Mouse (Mus musculus): Measurements from ENCODE around the gene Gatd1. TPM values are rescaled to one million over a fixed set of nuclear protein-coding genes. Genes with fewer than 3 reads are reported as not detected.

Gatd1 gene
- total and polyA plus RNA-seq, 3 experiments, result 15.4 to 23.9 (median 22.6) TPM

DNA sequence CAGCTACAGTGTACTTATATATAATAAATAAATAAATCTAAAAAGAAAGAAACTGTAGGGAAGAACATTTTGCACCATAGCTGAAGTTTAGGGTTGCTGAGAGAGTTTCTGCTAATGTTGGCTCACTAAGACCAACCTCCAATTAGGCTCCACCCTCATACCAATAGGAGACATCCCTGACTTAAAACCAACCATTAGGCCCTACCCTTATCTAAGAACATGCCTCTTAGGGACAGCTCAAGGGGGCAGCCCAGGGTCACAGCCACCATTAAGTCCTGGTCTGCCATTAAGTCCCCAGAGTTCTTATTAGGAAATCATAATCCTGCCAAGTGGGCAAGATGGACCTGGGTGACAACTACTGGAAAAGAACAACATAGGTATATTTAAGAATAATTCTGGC is 39.5 kb downstream of the Gatd1 start:
- DNase-seq (ENCODE audit: low spot score) (no peak), ATAC-seq (ENCODE audit: extremely low read depth, insufficient number of reproducible peaks, low FRiP score, poor library complexity, severe bottlenecking) (no peak)
- no peak for TF ChIP-seq POLR2AphosphoS5 (IDR thresholded peaks at IDR 0.05; ENCODE audit: insufficient replicate concordance, low read depth, low read length)
- TF ChIP-seq GATA2 (IDR thresholded peaks at IDR 0.05; ENCODE audit: borderline replicate concordance, low read depth, low read length), result no peak
- no peak for TF ChIP-seq TAL1 (conservative IDR thresholded peaks at IDR 0.05; ENCODE audit: low read depth, low read length)
- no peak for TF ChIP-seq GATA1 (IDR thresholded peaks at IDR 0.05; ENCODE audit: borderline replicate concordance, low read length)
- TF ChIP-seq CTCF (IDR thresholded peaks at IDR 0.05; ENCODE audit: low read depth, low read length), result no peak
- Histone ChIP-seq H3K27me3 (ENCODE audit: insufficient read depth, low read length) (no peaks in the 10 kb centered on the region), H3K4me3 (ENCODE audit: low read depth, low read length) (no peak overlapping the region), H3K4me1 (ENCODE audit: insufficient read depth, low read depth, low read length) (peaks cover 24% of the 10 kb centered on the region), H3K36me3 (replicated peaks) (no peaks in the 10 kb centered on the region), H3K9me3 (replicated peaks) (no peaks in the 10 kb centered on the region)

DNA sequence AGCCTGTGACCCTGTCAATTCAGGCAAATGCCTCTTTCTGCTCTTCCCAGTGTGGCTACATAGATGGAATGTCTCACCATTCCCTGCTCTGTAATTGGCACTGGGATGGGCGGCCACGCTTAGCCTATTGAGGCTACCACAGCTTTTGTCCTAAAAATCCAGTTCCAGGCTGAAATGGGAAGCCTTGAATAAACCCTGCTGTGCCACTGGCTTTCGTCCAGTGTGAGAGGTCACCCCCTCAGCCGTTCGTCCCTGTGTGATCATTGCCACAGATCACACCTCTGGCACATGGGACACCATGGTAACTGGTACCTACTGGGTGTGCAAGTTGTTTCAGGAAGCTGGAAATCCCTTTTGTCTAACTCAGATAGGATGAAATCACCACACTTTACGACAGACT is 40.3 kb downstream of the Gatd1 start:
- ATAC-seq (ENCODE audit: extremely low read depth, insufficient number of reproducible peaks, low FRiP score, poor library complexity, severe bottlenecking) (no peak), DNase-seq (ENCODE audit: low spot score) (no peak)
- Histone ChIP-seq H3K9me3 (replicated peaks) (no peaks in the 10 kb centered on the region), H3K4me1 (ENCODE audit: insufficient read depth, low read depth, low read length) (peaks cover 24% of the 10 kb centered on the region), H3K36me3 (replicated peaks) (no peaks in the 10 kb centered on the region), H3K27me3 (ENCODE audit: insufficient read depth, low read length) (no peaks in the 10 kb centered on the region), H3K4me3 (ENCODE audit: low read depth, low read length) (no peak overlapping the region)
- TF ChIP-seq CTCF (IDR thresholded peaks at IDR 0.05; ENCODE audit: low read depth, low read length) (no peak), GATA1 (IDR thresholded peaks at IDR 0.05; ENCODE audit: borderline replicate concordance, low read length) (no peak), POLR2AphosphoS5 (IDR thresholded peaks at IDR 0.05; ENCODE audit: insufficient replicate concordance, low read depth, low read length) (no peak), TAL1 (conservative IDR thresholded peaks at IDR 0.05; ENCODE audit: low read depth, low read length) (no peak), GATA2 (IDR thresholded peaks at IDR 0.05; ENCODE audit: borderline replicate concordance, low read depth, low read length) (no peak)

DNA sequence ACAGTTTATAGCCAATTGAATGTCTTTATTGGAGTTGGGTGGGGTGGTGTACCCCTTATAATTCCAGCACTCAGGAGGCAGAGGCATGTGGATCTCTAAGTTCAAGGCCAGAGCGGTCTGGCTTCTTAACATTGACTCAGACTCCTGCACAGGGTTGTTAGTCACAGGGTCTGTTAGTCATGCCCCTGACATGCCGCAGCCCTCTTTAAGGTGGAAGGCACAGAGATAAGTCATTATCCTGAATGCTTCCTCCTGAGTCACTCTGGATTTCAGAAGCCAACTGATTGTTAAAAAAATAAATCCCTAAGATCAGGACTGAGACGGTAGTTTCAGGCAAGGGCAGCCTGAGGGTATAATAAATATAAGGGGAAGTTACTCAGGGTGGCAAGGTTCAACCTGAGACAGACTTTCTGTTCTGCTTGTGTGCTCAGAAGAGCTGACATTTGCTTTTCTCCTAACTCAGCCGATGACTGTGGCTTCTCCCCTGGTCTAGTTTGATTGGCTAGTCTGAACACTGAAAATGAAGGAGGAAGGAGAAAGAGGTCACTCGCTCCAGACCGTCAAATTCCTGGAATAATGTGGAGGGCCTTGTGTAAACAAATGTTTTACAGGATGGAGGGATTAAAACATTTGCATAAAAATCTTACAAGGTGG is 41.9 kb downstream of the Gatd1 start:
- H3K36me3 ChIP-seq (replicated peaks), result no peaks in the 10 kb centered on the region
- no peaks in the 10 kb centered on the region for H3K27me3 ChIP-seq (ENCODE audit: insufficient read depth, low read length)
- peaks cover 30% of the 10 kb centered on the region for H3K4me1 ChIP-seq (ENCODE audit: insufficient read depth, low read depth, low read length)
- H3K9me3 ChIP-seq (replicated peaks), result no peaks in the 10 kb centered on the region
- DNase-seq (ENCODE audit: low spot score), result no peak
- H3K4me3 ChIP-seq (ENCODE audit: low read depth, low read length), result no peak overlapping the region
- ATAC-seq (ENCODE audit: extremely low read depth, insufficient number of reproducible peaks, low FRiP score, poor library complexity, severe bottlenecking), result no peak
- TF ChIP-seq CTCF (IDR thresholded peaks at IDR 0.05; ENCODE audit: low read depth, low read length), result no peak
- TF ChIP-seq POLR2AphosphoS5 (IDR thresholded peaks at IDR 0.05; ENCODE audit: insufficient replicate concordance, low read depth, low read length), result no peak
- TF ChIP-seq TAL1 (conservative IDR thresholded peaks at IDR 0.05; ENCODE audit: low read depth, low read length), result no peak
- no peak for TF ChIP-seq GATA1 (IDR thresholded peaks at IDR 0.05; ENCODE audit: borderline replicate concordance, low read length)
- TF ChIP-seq GATA2 (IDR thresholded peaks at IDR 0.05; ENCODE audit: borderline replicate concordance, low read depth, low read length), result no peak

DNA sequence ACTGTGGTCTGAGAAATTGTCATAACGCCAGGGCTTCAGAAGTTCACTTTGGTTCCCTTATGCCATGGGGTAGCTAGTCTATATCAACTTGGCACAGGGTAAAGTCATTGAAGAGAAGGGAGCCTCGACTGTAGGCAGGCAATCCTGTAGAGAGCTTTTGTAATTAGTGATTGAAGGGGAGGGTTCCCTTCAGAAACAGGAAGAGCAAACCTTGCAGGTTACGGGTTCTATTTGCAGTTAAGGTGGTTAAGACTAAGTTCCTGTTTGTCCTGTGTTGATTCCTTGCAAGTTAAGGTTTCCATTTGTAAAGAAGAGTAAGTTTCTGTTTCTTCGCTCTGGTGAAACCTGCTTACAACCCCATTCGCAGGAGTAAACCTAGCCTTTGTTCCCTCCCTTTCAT is 44.0 kb downstream of the Gatd1 start:
- H3K4me3 ChIP-seq (ENCODE audit: low read depth, low read length), result no peak overlapping the region
- no peak for TF ChIP-seq TAL1 (conservative IDR thresholded peaks at IDR 0.05; ENCODE audit: low read depth, low read length)
- TF ChIP-seq POLR2AphosphoS5 (IDR thresholded peaks at IDR 0.05; ENCODE audit: insufficient replicate concordance, low read depth, low read length), result no peak
- ATAC-seq (ENCODE audit: extremely low read depth, insufficient number of reproducible peaks, low FRiP score, poor library complexity, severe bottlenecking), result no peak
- peaks cover 36% of the 10 kb centered on the region for H3K4me1 ChIP-seq (ENCODE audit: insufficient read depth, low read depth, low read length)
- H3K27me3 ChIP-seq (ENCODE audit: insufficient read depth, low read length), result no peaks in the 10 kb centered on the region
- no peaks in the 10 kb centered on the region for H3K9me3 ChIP-seq (replicated peaks)
- DNase-seq (ENCODE audit: low spot score), result no peak
- no peaks in the 10 kb centered on the region for H3K36me3 ChIP-seq (replicated peaks)

DNA sequence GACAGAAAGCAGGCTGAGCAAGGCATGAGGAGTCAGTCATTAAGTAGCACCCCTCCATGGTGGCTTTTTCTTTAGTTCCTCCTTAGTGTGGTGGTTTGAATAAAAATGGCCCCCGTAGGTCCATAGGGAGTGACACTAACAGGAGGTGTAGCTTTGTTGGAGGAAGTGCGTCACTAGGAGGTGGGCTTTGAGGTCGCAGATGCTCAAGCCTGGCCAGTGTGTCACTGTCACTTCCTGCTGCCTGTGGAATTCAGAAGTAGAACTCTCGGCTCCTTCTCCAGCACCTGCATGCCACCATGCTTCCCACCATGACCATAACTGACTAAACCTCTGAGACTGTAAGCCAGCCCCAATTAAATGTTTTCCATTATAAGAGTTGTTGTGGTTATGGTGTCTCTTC is 46.6 kb downstream of the Gatd1 start:
- no peak for ATAC-seq (ENCODE audit: extremely low read depth, insufficient number of reproducible peaks, low FRiP score, poor library complexity, severe bottlenecking)
- no peaks in the 10 kb centered on the region for H3K36me3 ChIP-seq (replicated peaks)
- TF ChIP-seq CTCF (IDR thresholded peaks at IDR 0.05; ENCODE audit: low read depth, low read length) (no peak), GATA2 (IDR thresholded peaks at IDR 0.05; ENCODE audit: borderline replicate concordance, low read depth, low read length) (no peak), TAL1 (conservative IDR thresholded peaks at IDR 0.05; ENCODE audit: low read depth, low read length) (no peak), POLR2AphosphoS5 (IDR thresholded peaks at IDR 0.05; ENCODE audit: insufficient replicate concordance, low read depth, low read length) (no peak), GATA1 (IDR thresholded peaks at IDR 0.05; ENCODE audit: borderline replicate concordance, low read length) (no peak)
- DNase-seq (ENCODE audit: low spot score), result no peak
- H3K4me3 ChIP-seq (ENCODE audit: low read depth, low read length), result no peak overlapping the region
- no peaks in the 10 kb centered on the region for H3K9me3 ChIP-seq (replicated peaks)
- no peaks in the 10 kb centered on the region for H3K27me3 ChIP-seq (ENCODE audit: insufficient read depth, low read length)
- H3K4me1 ChIP-seq (ENCODE audit: insufficient read depth, low read depth, low read length), result peaks cover 56% of the 10 kb centered on the region

DNA sequence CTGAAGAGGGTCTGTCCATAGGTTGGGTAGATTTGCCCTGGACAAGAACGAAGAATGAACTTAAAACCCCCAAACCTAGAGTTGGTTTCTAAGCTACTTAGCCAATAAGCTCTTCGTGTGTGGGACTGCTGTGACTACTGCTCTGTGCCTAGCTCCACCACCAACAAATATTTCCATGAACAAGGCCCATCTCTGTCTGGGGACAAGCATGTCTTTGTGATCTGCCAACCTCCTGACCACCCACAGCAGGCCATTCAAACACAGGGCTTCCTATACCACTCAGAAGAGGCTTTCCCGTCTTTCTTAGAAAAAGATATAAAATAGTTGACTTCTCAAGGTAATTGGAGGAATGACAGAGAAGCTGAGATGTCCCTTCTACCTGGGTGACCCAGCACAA is 48.9 kb downstream of the Gatd1 start:
- H3K9me3 ChIP-seq (replicated peaks), result no peaks in the 10 kb centered on the region
- no peak for TF ChIP-seq GATA1 (IDR thresholded peaks at IDR 0.05; ENCODE audit: borderline replicate concordance, low read length)
- TF ChIP-seq TAL1 (conservative IDR thresholded peaks at IDR 0.05; ENCODE audit: low read depth, low read length), result no peak
- no peak for TF ChIP-seq CTCF (IDR thresholded peaks at IDR 0.05; ENCODE audit: low read depth, low read length)
- TF ChIP-seq POLR2AphosphoS5 (IDR thresholded peaks at IDR 0.05; ENCODE audit: insufficient replicate concordance, low read depth, low read length), result no peak
- no peak for TF ChIP-seq GATA2 (IDR thresholded peaks at IDR 0.05; ENCODE audit: borderline replicate concordance, low read depth, low read length)
- H3K4me3 ChIP-seq (ENCODE audit: low read depth, low read length), result no peak overlapping the region
- no peak for ATAC-seq (ENCODE audit: extremely low read depth, insufficient number of reproducible peaks, low FRiP score, poor library complexity, severe bottlenecking)
- DNase-seq (ENCODE audit: low spot score), result no peak
- no peaks in the 10 kb centered on the region for H3K36me3 ChIP-seq (replicated peaks)
- peaks cover 15% of the 10 kb centered on the region for H3K27me3 ChIP-seq (ENCODE audit: insufficient read depth, low read length)
- peaks cover 55% of the 10 kb centered on the region for H3K4me1 ChIP-seq (ENCODE audit: insufficient read depth, low read depth, low read length)
